In genomic region chr4:135962198-135962597, GRCm38 (mm10) we compare ENCODE assay signal across 14 mouse cellular contexts. TPM values are rescaled to one million over a fixed set of nuclear protein-coding genes. Genes with fewer than 3 reads are reported as not detected.
A peak's percentile ranks its signal among the peaks of the same experiment; 100 is the strongest.
DNase-seq lines count a peak whose midpoint lies in the region; ATAC-seq and TF ChIP-seq lines count a peak whose summit lies in the region.
"Had no signal": no experiment of that assay in that cellular context is flagged by ENCODE, and none has a peak within 500 bp of the region (broad histone marks: within the 10 kb centered on the region; RNA-seq: fewer than 3 reads in every experiment).

No protein-coding gene starts in this region.

- peak; percentile 58 for DNase-seq in cerebellum, adult 9-11 months
- no peak for DNase-seq in cerebellum, adult 8-10 months
- DNase-seq in hindbrain, embryonic 10.5 days (ENCODE audit: low spot score) = no peak
- DNase-seq in lung, embryonic 14.5 days = no peak
- no peak for DNase-seq in lung, postnatal 10 days
- no peak for DNase-seq in spleen, adult 12 weeks (ENCODE audit: low spot score)
- DNase-seq: gastrocnemius, postnatal 25 days; heart, postnatal 4 days; kidney, postnatal 14 days; lung, adult 18-20 months; spleen, adult 18-20 months; thymus, adult 18-20 months had no signal

- WGBS in hindbrain, embryonic 13.5 days = 89% methylated on average over 7 of the region's 7 CpGs
- WGBS in hindbrain, embryonic 10.5 days = 94% methylated on average over 7 of the region's 7 CpGs
- 85% methylated on average over 7 of the region's 7 CpGs for WGBS in lung, embryonic 14.5 days
- 84% methylated on average over 7 of the region's 7 CpGs for WGBS in liver, embryonic 15.5 days (ENCODE audit: insufficient replicate concordance)

- H3K4me2 ChIP-seq in hindbrain, embryonic 13.5 days = peak overlapping the region; percentile 95; the same call in 1 of the 2 replicates
- H3K4me2 ChIP-seq in lung, embryonic 14.5 days = no peak overlapping the region
- H3K4me2 ChIP-seq in liver, embryonic 15.5 days = 0 out of 2 replicates have a peak overlapping the region, but pooled peaks have one; percentile 99

- H3K27ac ChIP-seq in hindbrain, embryonic 13.5 days = no peak overlapping the region
- no peak overlapping the region for H3K27ac ChIP-seq in hindbrain, embryonic 10.5 days
- H3K27ac ChIP-seq in lung, embryonic 14.5 days (ENCODE audit: low read depth) = no peak overlapping the region
- no peak overlapping the region for H3K27ac ChIP-seq in liver, embryonic 15.5 days (replicated peaks)

- H3K4me3 ChIP-seq in hindbrain, embryonic 13.5 days = no peak overlapping the region
- H3K4me3 ChIP-seq in hindbrain, embryonic 10.5 days = no peak overlapping the region
- H3K4me3 ChIP-seq in lung, embryonic 14.5 days (ENCODE audit: low read depth, low read length) = no peak overlapping the region
- peak overlapping the region; percentile 76; the same call in 1 of the 2 replicates for H3K4me3 ChIP-seq in liver, embryonic 15.5 days (replicated peaks)

- no peak for TF ChIP-seq CTCF in lung, embryonic 14.5 days (IDR thresholded peaks at IDR 0.05; ENCODE audit: low read depth)

- H3K36me3 ChIP-seq in hindbrain, embryonic 13.5 days = peaks cover 60% of the 10 kb centered on the region
- H3K36me3 ChIP-seq in hindbrain, embryonic 10.5 days = peaks cover 54% of the 10 kb centered on the region
- H3K36me3 ChIP-seq in lung, embryonic 14.5 days (ENCODE audit: insufficient read depth) = peaks cover 56% of the 10 kb centered on the region
- H3K36me3 ChIP-seq in liver, embryonic 15.5 days (replicated peaks) = peaks cover 53% of the 10 kb centered on the region

- no peaks in the 10 kb centered on the region for H3K27me3 ChIP-seq in hindbrain, embryonic 13.5 days
- no peaks in the 10 kb centered on the region for H3K27me3 ChIP-seq in hindbrain, embryonic 10.5 days (ENCODE audit: insufficient read depth, poor library complexity, severe bottlenecking)
- no peaks in the 10 kb centered on the region for H3K27me3 ChIP-seq in lung, embryonic 14.5 days (ENCODE audit: insufficient read depth, low read length)
- no peaks in the 10 kb centered on the region for H3K27me3 ChIP-seq in liver, embryonic 15.5 days

- peaks cover 23% of the 10 kb centered on the region for H3K4me1 ChIP-seq in hindbrain, embryonic 13.5 days (replicated peaks)
- peaks cover 25% of the 10 kb centered on the region for H3K4me1 ChIP-seq in hindbrain, embryonic 10.5 days (replicated peaks)
- H3K4me1 ChIP-seq in lung, embryonic 14.5 days (ENCODE audit: insufficient read depth) = 0 out of 2 replicates have a peak, but pooled peaks cover 3% of the 10 kb centered on the region
- H3K4me1 ChIP-seq in liver, embryonic 15.5 days (replicated peaks) = peaks cover 62% of the 10 kb centered on the region

- no peak for ATAC-seq in hindbrain, embryonic 13.5 days (ENCODE audit: low FRiP score)
- ATAC-seq in lung, embryonic 14.5 days (ENCODE audit: insufficient read depth) = no peak
- ATAC-seq in liver, embryonic 15.5 days (ENCODE audit: insufficient read depth) = no peak

- no peak overlapping the region for H3K9ac ChIP-seq in hindbrain, embryonic 13.5 days
- H3K9ac ChIP-seq in lung, embryonic 14.5 days = peak overlapping the region; percentile 4; the same call in 1 of the 2 replicates
- H3K9ac ChIP-seq in liver, embryonic 15.5 days = peak overlapping the region; percentile 33; the same call in 1 of the 2 replicates

- no peaks in the 10 kb centered on the region for H3K9me3 ChIP-seq in hindbrain, embryonic 13.5 days
- H3K9me3 ChIP-seq in hindbrain, embryonic 10.5 days = no peaks in the 10 kb centered on the region
- no peaks in the 10 kb centered on the region for H3K9me3 ChIP-seq in lung, embryonic 14.5 days (ENCODE audit: low read depth, low read length)
- H3K9me3 ChIP-seq in liver, embryonic 15.5 days (replicated peaks) = no peaks in the 10 kb centered on the region

RNA-seq across cellular contexts. Expression of gene Gale, which starts 1.3 kb away (rescaled TPM):
- polyA plus RNA-seq in hindbrain, embryonic 13.5 days (2015; fragmentation: Nextera tagmentation; extraction: Ambion mirVana) = 39.5 and 41.2 TPM in 2 replicates
- polyA plus RNA-seq in hindbrain, embryonic 10.5 days (2016; fragmentation: Nextera tagmentation; extraction: Ambion mirVana) = 48.5 and 49.7 TPM in 2 replicates
- polyA plus RNA-seq in lung, embryonic 14.5 days (2014; fragmentation: Nextera tagmentation; extraction: Ambion mirVana) = 27.0 and 30.3 TPM in 2 replicates
- 38.6 and 46.9 TPM in 2 replicates for polyA plus RNA-seq in liver, embryonic 15.5 days (2015; fragmentation: Nextera tagmentation; extraction: Ambion mirVana)

RNA-seq across cellular contexts. Expression of gene Lypla2, which starts 10.2 kb away (rescaled TPM):
- polyA plus RNA-seq in hindbrain, embryonic 13.5 days (2015; fragmentation: Nextera tagmentation; extraction: Ambion mirVana) = 209 and 211 TPM in 2 replicates
- 213 and 223 TPM in 2 replicates for polyA plus RNA-seq in hindbrain, embryonic 10.5 days (2016; fragmentation: Nextera tagmentation; extraction: Ambion mirVana)
- 117 and 132 TPM in 2 replicates for polyA plus RNA-seq in lung, embryonic 14.5 days (2014; fragmentation: Nextera tagmentation; extraction: Ambion mirVana)
- polyA plus RNA-seq in liver, embryonic 15.5 days (2015; fragmentation: Nextera tagmentation; extraction: Ambion mirVana) = 40.4 and 49.5 TPM in 2 replicates

RNA-seq across cellular contexts. Expression of gene Hmgcl, which starts 15.9 kb away (rescaled TPM):
- polyA plus RNA-seq in hindbrain, embryonic 13.5 days (2015; fragmentation: Nextera tagmentation; extraction: Ambion mirVana) = 52.9 and 56.5 TPM in 2 replicates
- 60.3 and 61.4 TPM in 2 replicates for polyA plus RNA-seq in hindbrain, embryonic 10.5 days (2016; fragmentation: Nextera tagmentation; extraction: Ambion mirVana)
- polyA plus RNA-seq in lung, embryonic 14.5 days (2014; fragmentation: Nextera tagmentation; extraction: Ambion mirVana) = 71.7 and 78.1 TPM in 2 replicates
- 91.4 and 96.5 TPM in 2 replicates for polyA plus RNA-seq in liver, embryonic 15.5 days (2015; fragmentation: Nextera tagmentation; extraction: Ambion mirVana)

RNA-seq across cellular contexts. Expression of gene Pithd1, which starts 24.9 kb away (rescaled TPM):
- 54.3 and 58.3 TPM in 2 replicates for polyA plus RNA-seq in hindbrain, embryonic 13.5 days (2015; fragmentation: Nextera tagmentation; extraction: Ambion mirVana)
- polyA plus RNA-seq in hindbrain, embryonic 10.5 days (2016; fragmentation: Nextera tagmentation; extraction: Ambion mirVana) = 60.7 and 61.2 TPM in 2 replicates
- 54.6 and 61.5 TPM in 2 replicates for polyA plus RNA-seq in lung, embryonic 14.5 days (2014; fragmentation: Nextera tagmentation; extraction: Ambion mirVana)
- 73.9 and 81.7 TPM in 2 replicates for polyA plus RNA-seq in liver, embryonic 15.5 days (2015; fragmentation: Nextera tagmentation; extraction: Ambion mirVana)

RNA-seq across cellular contexts. Expression of gene Fuca1, which starts 41.7 kb away (rescaled TPM):
- polyA plus RNA-seq in hindbrain, embryonic 13.5 days (2015; fragmentation: Nextera tagmentation; extraction: Ambion mirVana) = 55.8 and 60.9 TPM in 2 replicates
- 54.3 and 59.5 TPM in 2 replicates for polyA plus RNA-seq in hindbrain, embryonic 10.5 days (2016; fragmentation: Nextera tagmentation; extraction: Ambion mirVana)
- 65.1 and 72.7 TPM in 2 replicates for polyA plus RNA-seq in lung, embryonic 14.5 days (2014; fragmentation: Nextera tagmentation; extraction: Ambion mirVana)
- 24.0 and 29.4 TPM in 2 replicates for polyA plus RNA-seq in liver, embryonic 15.5 days (2015; fragmentation: Nextera tagmentation; extraction: Ambion mirVana)
